Comparison of ENCODE assay signal across 9 mouse cellular contexts in genomic region chr13:97241787-97242280, GRCm38 (mm10). TPM values are rescaled to one million over a fixed set of nuclear protein-coding genes. Genes with fewer than 3 reads are reported as not detected.
DNase-seq lines count a peak whose midpoint lies in the region; ATAC-seq and TF ChIP-seq lines count a peak whose summit lies in the region.
"Had no signal": no experiment of that assay in that cellular context is flagged by ENCODE, and none has a peak within 500 bp of the region (broad histone marks: within the 10 kb centered on the region; RNA-seq: fewer than 3 reads in every experiment).

No protein-coding gene starts in this region.

- no peaks in the 10 kb centered on the region for H3K9me3 ChIP-seq in hindbrain, embryonic 10.5 days
- H3K9me3 ChIP-seq in midbrain, embryonic 12.5 days = no peaks in the 10 kb centered on the region

- peaks cover 3% of the 10 kb centered on the region; the same call in 1 of the 2 replicates for H3K4me1 ChIP-seq in kidney, adult 2 months (ENCODE audit: control insufficient read depth, insufficient read depth, low read length)
- H3K4me1 ChIP-seq in hindbrain, embryonic 10.5 days (replicated peaks) = peaks cover 83% of the 10 kb centered on the region
- H3K4me1 ChIP-seq in midbrain, embryonic 12.5 days = peaks cover 71% of the 10 kb centered on the region

- no peak for TF ChIP-seq CTCF in kidney, adult 2 months (conservative IDR thresholded peaks at IDR 0.05; ENCODE audit: insufficient read depth, insufficient read length, low read depth, low read length)

- no peaks in the 10 kb centered on the region for H3K27me3 ChIP-seq in kidney, adult 2 months (replicated peaks; ENCODE audit: control insufficient read depth, insufficient read depth, low read length)
- peaks cover 20% of the 10 kb centered on the region for H3K27me3 ChIP-seq in hindbrain, embryonic 10.5 days (ENCODE audit: insufficient read depth, poor library complexity, severe bottlenecking)
- H3K27me3 ChIP-seq in midbrain, embryonic 12.5 days = peaks cover 18% of the 10 kb centered on the region; the same call in 1 of the 2 replicates
- H3K27me3 ChIP-seq: Patski had no signal

- peak overlapping the region; percentile 71 for H3K4me2 ChIP-seq in midbrain, embryonic 12.5 days (replicated peaks)

- peak overlapping the region; percentile 74 for H3K4me3 ChIP-seq in kidney, adult 2 months (ENCODE audit: insufficient read depth, low read depth, low read length)
- H3K4me3 ChIP-seq in hindbrain, embryonic 10.5 days = peak overlapping the region; percentile 93
- H3K4me3 ChIP-seq in midbrain, embryonic 12.5 days = peak overlapping the region; percentile 93

- no peak for DNase-seq in kidney, adult 2 months
- no peak for DNase-seq in kidney, postnatal 4 days
- DNase-seq in NIH3T3 (ENCODE audit: low read depth) = peak; percentile 25
- DNase-seq in hindbrain, embryonic 10.5 days (ENCODE audit: low spot score) = no peak
- no peak for DNase-seq in gastrocnemius, postnatal 4 days (ENCODE audit: low spot score in 2 of 2)
- no peak for DNase-seq in spleen, postnatal 14 days (ENCODE audit: low spot score in 2 of 2)
- DNase-seq in adrenal gland, adult (ENCODE audit: inconsistent age in 2 of 2, low spot score in 1 of 2) = no peak

- H3K9ac ChIP-seq in midbrain, embryonic 12.5 days (replicated peaks) = peak overlapping the region; percentile 96

- no peak overlapping the region for H3K27ac ChIP-seq in kidney, adult 2 months (ENCODE audit: insufficient read depth, low read depth, low read length)
- H3K27ac ChIP-seq in hindbrain, embryonic 10.5 days = peak overlapping the region; percentile 100
- H3K27ac ChIP-seq in midbrain, embryonic 12.5 days (replicated peaks) = peak overlapping the region; percentile 97

- H3K36me3 ChIP-seq in kidney, adult 2 months (ENCODE audit: control insufficient read depth, insufficient read depth, low read length) = no peaks in the 10 kb centered on the region; the same call in 1 of the 2 replicates
- peaks cover 24% of the 10 kb centered on the region for H3K36me3 ChIP-seq in hindbrain, embryonic 10.5 days
- peaks cover 22% of the 10 kb centered on the region for H3K36me3 ChIP-seq in midbrain, embryonic 12.5 days

- no peak for TF ChIP-seq POLR2A in kidney, adult 2 months (IDR thresholded peaks at IDR 0.05; ENCODE audit: low read depth, low read length)

- ATAC-seq in midbrain, embryonic 12.5 days (ENCODE audit: low FRiP score, low read depth) = no peak

- 4% methylated on average over 20 of the region's 20 CpGs for WGBS in kidney, adult 2 months
- WGBS in hindbrain, embryonic 10.5 days = under 1% methylated on average over 20 of the region's 20 CpGs
- under 1% methylated on average over 20 of the region's 20 CpGs for WGBS in midbrain, embryonic 12.5 days

RNA-seq across cellular contexts. Expression of gene Enc1, which starts 0.9 kb away (rescaled TPM):
- 2.7 and 3.6 TPM in 2 replicates for polyA plus RNA-seq in kidney, adult 2 months (2012; rRNA removed)
- 11.2 and 18.6 TPM in 2 replicates for polyA plus RNA-seq in hindbrain, embryonic 10.5 days (2016; fragmentation: Nextera tagmentation; extraction: Ambion mirVana)
- 21.9 and 22.0 TPM in 2 replicates for polyA plus RNA-seq in midbrain, embryonic 12.5 days (2016; fragmentation: Nextera tagmentation; extraction: Ambion mirVana)
- 10 to 100 TPM; 11.0 to 12.9 TPM for total RNA-seq in gastrocnemius, postnatal 4 days (2021)

RNA-seq across cellular contexts. Expression of gene Hexb, which starts 43.7 kb away (rescaled TPM):
- polyA plus RNA-seq in kidney, adult 2 months (2012; rRNA removed) = 149 and 205 TPM in 2 replicates
- 18.7 and 23.4 TPM in 2 replicates for polyA plus RNA-seq in hindbrain, embryonic 10.5 days (2016; fragmentation: Nextera tagmentation; extraction: Ambion mirVana)
- polyA plus RNA-seq in midbrain, embryonic 12.5 days (2016; fragmentation: Nextera tagmentation; extraction: Ambion mirVana) = 23.8 and 24.2 TPM in 2 replicates
- total RNA-seq in gastrocnemius, postnatal 4 days (2021) = 10 to 100 TPM; 26.7 to 27.8 TPM
